Mouse (Mus musculus) G1E-ER4 (cell line): ENCODE results near the gene Fkbpl. TPM values are rescaled to one million over a fixed set of nuclear protein-coding genes. Genes with fewer than 3 reads are reported as not detected.

ENCODE experiments used
- GATA1 ChIP-seq: IDR thresholded peaks from one replicate; pipeline ENCODE4 v1.8.0; 2012; ENCODE audit warnings: low read length, inconsistent platforms
- polyA plus RNA-seq: library from polyadenylated mRNA; stranded (reverse); fragments of >175 nt; gene quantifications from 2 replicates; pipeline ENCODE4 v1.2.3, GENCODE M21; 2012

The Fkbpl gene
- polyA plus RNA-seq, 1 experiment = 7.1 TPM

GRCm38 (mm10) chr17:34683686-34684220 lies 39.2 kb downstream of the Fkbpl start:
- no peak for TF ChIP-seq GATA1

GRCm38 (mm10) chr17:34684253-34684893 lies 39.8 kb downstream of the Fkbpl start:
- no peak for TF ChIP-seq GATA1

GRCm38 (mm10) chr17:34685120-34686110 lies 40.9 kb downstream of the Fkbpl start:
- no peak for TF ChIP-seq GATA1

GRCm38 (mm10) chr17:34688889-34689288 lies 44.3 kb downstream of the Fkbpl start:
- TF ChIP-seq GATA1 = no peak

- no peak for TF ChIP-seq GATA1
These were observed 45.9 kb downstream of the Fkbpl start for GRCm38 (mm10) chr17:34690458-34690857.

GRCm38 (mm10) chr17:34692906-34693305 lies 48.3 kb downstream of the Fkbpl start:
- TF ChIP-seq GATA1 = no peak

Other genes with a start within 250 kb of the Fkbpl start
- not detected in 2 replicates for gene BC051142, start 245.9 kb upstream of the Fkbpl start, polyA plus RNA-seq
- not detected in 2 replicates for gene Btnl4, start 167.4 kb upstream of the Fkbpl start, polyA plus RNA-seq
- not detected in 2 replicates for gene Btnl6, start 127.4 kb upstream of the Fkbpl start, polyA plus RNA-seq
- 0.78 and 0.90 TPM in 2 replicates for gene Notch4, start 80.5 kb upstream of the Fkbpl start, polyA plus RNA-seq
- 297 and 335 TPM in 2 replicates for gene Gpsm3, start 55.0 kb upstream of the Fkbpl start, polyA plus RNA-seq
- 127 and 177 TPM in 2 replicates for gene Pbx2, start 53.5 kb upstream of the Fkbpl start, polyA plus RNA-seq
- gene Ager, start 46.9 kb upstream of the Fkbpl start, polyA plus RNA-seq = 4.7 and 5.9 TPM in 2 replicates
- gene Rnf5, start 41.1 kb upstream of the Fkbpl start, polyA plus RNA-seq = 67.6 and 71.2 TPM in 2 replicates
- 137 and 143 TPM in 2 replicates for gene Agpat1, start 40.5 kb upstream of the Fkbpl start, polyA plus RNA-seq
- 1.1 and 1.4 TPM in 2 replicates for gene Egfl8, start 28.8 kb upstream of the Fkbpl start, polyA plus RNA-seq
- 28.0 and 46.7 TPM in 2 replicates for gene Ppt2, start 16.3 kb upstream of the Fkbpl start, polyA plus RNA-seq
- 0.04 TPM in 1 of 2 replicates, not detected in the other for gene Prrt1, start 15.2 kb upstream of the Fkbpl start, polyA plus RNA-seq
- 130 TPM in 2 replicates for gene Atf6b, start 2.4 kb downstream of the Fkbpl start, polyA plus RNA-seq
- gene Tnxb, start 25.8 kb downstream of the Fkbpl start, polyA plus RNA-seq = not detected in 2 replicates
- not detected in 2 replicates for gene C4b, start 99.1 kb downstream of the Fkbpl start, polyA plus RNA-seq
- gene Cyp21a1, start 159.8 kb downstream of the Fkbpl start, polyA plus RNA-seq = not detected in 2 replicates
- 52.4 and 52.9 TPM in 2 replicates for gene Stk19, start 192.2 kb downstream of the Fkbpl start, polyA plus RNA-seq
- 47.6 and 78.7 TPM in 2 replicates for gene Dxo, start 192.3 kb downstream of the Fkbpl start, polyA plus RNA-seq
- gene Skiv2l, start 205.4 kb downstream of the Fkbpl start, polyA plus RNA-seq = 62.2 and 65.4 TPM in 2 replicates
- 375 and 385 TPM in 2 replicates for gene Nelfe, start 205.6 kb downstream of the Fkbpl start, polyA plus RNA-seq
- not detected in 2 replicates for gene Cfb, start 217.8 kb downstream of the Fkbpl start, polyA plus RNA-seq
- gene Zbtb12, start 234.7 kb downstream of the Fkbpl start, polyA plus RNA-seq = 24.4 and 27.6 TPM in 2 replicates
- gene Gm20547, start 237.3 kb downstream of the Fkbpl start, polyA plus RNA-seq = not detected in 2 replicates